Mouse (Mus musculus) erythroid progenitor cell, adult 5-6 weeks (primary cell): Measurements from ENCODE around the gene Tcap. TPM values are rescaled to one million over a fixed set of nuclear protein-coding genes. Genes with fewer than 3 reads are reported as not detected.

ENCODE experiments used
- ATAC-seq: replicated peaks from 2 replicates; pipeline ENCODE4 v1.8.0; 2016; ENCODE audit warnings: moderate number of reproducible peaks, mild to moderate bottlenecking, moderate TSS enrichment, inconsistent platforms; ENCODE audit not compliant: poor library complexity, low FRiP score, severe bottlenecking
- total RNA-seq, 2 experiments: library from RNA; stranded (forward) in 1 of 2; stranded (reverse) in 1 of 2; fragments of 150-400 nt in 1 of 2; fragments of 186-747, 209-891 nt in 1 of 2; gene quantifications; 2 replicates each; pipeline versions ENCODE4 v1.2.3 to v1.2.4; 2015 to 2017; ENCODE audit warnings: low replicate concordance in 2 of 2

The Tcap gene
- total RNA-seq, 2 experiments from 2014 or later: not detected

DNA sequence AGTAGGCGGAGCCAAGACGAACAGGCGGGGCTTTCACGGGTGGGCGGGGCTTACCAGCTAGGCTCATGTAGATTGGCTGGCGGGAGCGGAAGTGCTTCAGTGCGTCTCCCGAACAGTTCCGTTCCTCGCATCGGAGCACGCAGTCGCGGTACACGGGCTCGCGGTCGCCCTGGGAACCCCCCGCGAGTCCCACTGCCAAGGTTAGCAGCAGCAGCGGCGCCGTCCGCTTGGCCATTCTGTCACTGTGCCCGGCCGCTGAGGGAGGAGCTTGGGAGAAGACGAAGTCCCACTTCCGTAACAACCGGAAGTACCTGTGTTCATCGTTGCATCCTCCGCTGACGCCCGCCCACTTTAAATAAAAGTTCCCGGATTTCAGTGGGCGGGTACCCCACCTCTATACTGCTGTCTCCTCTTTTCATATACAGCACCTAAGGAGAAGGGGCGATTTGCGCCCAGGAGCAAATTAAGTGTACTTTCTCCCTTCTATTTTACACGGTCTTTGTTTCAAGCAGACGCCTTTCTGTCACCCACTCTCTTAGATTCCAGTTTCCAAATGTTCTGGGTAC, 16.6 kb downstream of the Tcap start, which contains the start of gene Pgap3:
Pgap3 (minus strand) TSS at position 330 of the 566 bp plus-strand sequence.
- ATAC-seq: peak; percentile 91

GRCm38 (mm10) chr11:98400816-98401215, 17.2 kb downstream of the Tcap start:
- ATAC-seq: no peak

DNA sequence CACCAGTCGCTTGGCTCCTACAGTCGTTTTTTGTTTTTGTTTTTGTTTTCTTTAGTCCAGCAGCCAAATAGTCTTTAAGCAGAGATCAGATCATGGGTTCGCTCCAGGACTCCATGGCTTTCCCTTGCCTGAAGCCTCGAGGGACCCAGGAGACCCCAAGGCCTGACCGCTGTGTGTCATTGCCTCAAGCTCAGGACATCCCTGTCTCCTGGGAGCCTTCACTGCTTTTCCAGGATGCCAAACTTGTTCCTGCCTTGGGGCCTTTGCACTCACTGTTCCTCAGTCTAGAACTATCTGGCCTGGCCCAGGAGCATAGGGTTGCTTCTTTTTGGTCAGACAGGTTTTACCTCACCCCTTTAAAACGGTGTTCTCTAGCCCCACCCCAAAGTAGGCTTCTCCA, 23.0 kb downstream of the Tcap start:
- no peak for ATAC-seq

GRCm38 (mm10) chr11:98408872-98409271, 25.3 kb downstream of the Tcap start:
- ATAC-seq: no peak

- ATAC-seq: no peak
These were observed 25.8 kb downstream of the Tcap start for GRCm38 (mm10) chr11:98409341-98409822.

- no peak for ATAC-seq
These were observed 28.7 kb downstream of the Tcap start, which contains the start of gene Erbb2 for GRCm38 (mm10) chr11:98412273-98412796. Gene Erbb2 (plus strand): TSS chr11:98412470.

- ATAC-seq: no peak
These were observed 29.2 kb downstream of the Tcap start for GRCm38 (mm10) chr11:98412797-98413301.

- no peak for ATAC-seq
These were observed 30.1 kb downstream of the Tcap start for GRCm38 (mm10) chr11:98413731-98414130.

- ATAC-seq: no peak
These were observed 30.6 kb downstream of the Tcap start for GRCm38 (mm10) chr11:98414162-98414561.

GRCm38 (mm10) chr11:98417074-98417473, 33.5 kb downstream of the Tcap start:
- ATAC-seq: no peak

DNA sequence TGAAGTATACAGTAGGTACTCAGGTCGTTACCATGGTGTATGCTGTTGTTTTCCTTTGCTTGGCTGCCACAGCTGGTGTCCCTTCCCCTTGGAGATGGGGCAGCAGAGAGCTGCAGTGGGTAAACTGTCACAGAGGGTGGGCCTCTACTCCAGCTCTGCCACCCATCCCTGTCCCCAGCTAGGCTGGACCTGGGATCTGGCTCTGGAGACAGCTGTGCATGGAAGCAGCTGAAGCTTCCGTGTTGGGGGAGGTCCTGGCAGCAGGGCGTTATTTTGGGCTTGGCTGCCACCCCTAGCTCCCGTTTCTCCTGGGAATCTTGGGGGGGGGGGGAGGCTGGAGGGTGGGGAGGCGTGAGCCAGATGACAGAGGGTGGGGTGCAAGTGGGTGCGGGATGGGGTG, 34.7 kb downstream of the Tcap start:
- ATAC-seq: no peak

- ATAC-seq: no peak
These were observed 35.4 kb downstream of the Tcap start for GRCm38 (mm10) chr11:98418939-98419547.

- ATAC-seq: no peak
These were observed 43.0 kb downstream of the Tcap start for GRCm38 (mm10) chr11:98426592-98426991.

GRCm38 (mm10) chr11:98428436-98428835, 44.8 kb downstream of the Tcap start:
- no peak for ATAC-seq

DNA sequence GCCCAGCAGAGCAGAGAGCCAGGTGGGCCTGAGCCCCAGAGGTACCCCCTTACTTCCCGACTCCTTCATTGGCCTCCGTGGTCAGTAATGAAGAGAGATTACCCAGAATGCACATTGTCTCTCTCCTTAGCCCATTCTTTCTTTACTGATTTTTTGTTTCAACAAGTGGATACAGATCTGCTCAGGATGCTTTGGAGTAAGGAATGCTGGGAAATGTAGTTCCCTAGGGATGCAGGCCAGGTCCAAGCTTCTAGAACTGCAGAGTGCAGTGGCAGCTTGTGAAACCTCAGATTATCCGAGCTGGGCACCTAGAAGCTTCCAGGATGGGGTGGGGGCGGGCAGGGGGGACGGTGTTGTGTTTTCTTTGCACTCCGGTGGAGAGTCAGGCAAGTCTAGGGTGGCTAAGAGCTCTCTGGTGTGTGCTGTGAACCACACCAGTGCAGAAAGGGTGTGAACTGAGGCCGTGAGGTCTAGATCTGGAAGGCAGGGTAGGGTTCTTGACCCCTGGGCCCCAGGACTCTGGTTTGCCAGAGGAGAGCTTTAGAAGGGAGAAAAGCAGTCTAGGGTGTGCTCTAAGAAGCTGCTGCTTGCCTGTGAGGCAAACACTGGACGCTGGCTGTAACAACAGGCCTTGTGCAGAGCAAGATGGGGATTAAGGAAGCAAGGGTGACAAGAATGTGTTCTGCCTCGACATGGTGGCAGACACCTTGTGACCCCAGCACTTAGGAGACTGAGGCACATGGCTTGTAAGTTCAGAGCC, 48.3 kb downstream of the Tcap start:
- no peak for ATAC-seq

Other genes starting within 250 kb of the Tcap start
- gene Fbxl20, start 233.4 kb upstream of the Tcap start, total RNA-seq (2015; ENCODE audit: low replicate concordance): 8.6 and 13.4 TPM in 2 replicates
- 1.4 and 7.7 TPM in 2 replicates for gene Fbxl20, start 233.4 kb upstream of the Tcap start, total RNA-seq (2017; ENCODE audit: low replicate concordance)
- 46.9 and 62.9 TPM in 2 replicates for gene Med1, start 190.5 kb upstream of the Tcap start, total RNA-seq (2015; ENCODE audit: low replicate concordance)
- 29.0 and 35.2 TPM in 2 replicates for gene Med1, start 190.5 kb upstream of the Tcap start, total RNA-seq (2017; ENCODE audit: low replicate concordance)
- 58.0 and 63.3 TPM in 2 replicates for gene Cdk12, start 180.8 kb upstream of the Tcap start, total RNA-seq (2015; ENCODE audit: low replicate concordance)
- 61.8 and 66.0 TPM in 2 replicates for gene Cdk12, start 180.8 kb upstream of the Tcap start, total RNA-seq (2017; ENCODE audit: low replicate concordance)
- not detected in 2 replicates for gene Neurod2, start 54.2 kb upstream of the Tcap start, total RNA-seq (2015; ENCODE audit: low replicate concordance)
- gene Neurod2, start 54.2 kb upstream of the Tcap start, total RNA-seq (2017; ENCODE audit: low replicate concordance): not detected in 2 replicates
- not detected in 2 replicates for gene Ppp1r1b, start 35.4 kb upstream of the Tcap start, total RNA-seq (2015; ENCODE audit: low replicate concordance)
- not detected in 2 replicates for gene Ppp1r1b, start 35.4 kb upstream of the Tcap start, total RNA-seq (2017; ENCODE audit: low replicate concordance)
- gene Stard3, start 25.4 kb upstream of the Tcap start, total RNA-seq (2015; ENCODE audit: low replicate concordance): 4.6 and 8.3 TPM in 2 replicates
- 5.6 and 7.6 TPM in 2 replicates for gene Stard3, start 25.4 kb upstream of the Tcap start, total RNA-seq (2017; ENCODE audit: low replicate concordance)
- gene Pnmt, start 2.6 kb downstream of the Tcap start, total RNA-seq (2015; ENCODE audit: low replicate concordance): not detected in 2 replicates
- not detected in 2 replicates for gene Pnmt, start 2.6 kb downstream of the Tcap start, total RNA-seq (2017; ENCODE audit: low replicate concordance)
- 2.2 and 3.4 TPM in 2 replicates for gene Pgap3, start 16.7 kb downstream of the Tcap start, total RNA-seq (2015; ENCODE audit: low replicate concordance)
- gene Pgap3, start 16.7 kb downstream of the Tcap start, total RNA-seq (2017; ENCODE audit: low replicate concordance): 1.3 and 2.4 TPM in 2 replicates
- not detected in 2 replicates for gene Erbb2, start 28.7 kb downstream of the Tcap start, total RNA-seq (2015; ENCODE audit: low replicate concordance)
- gene Erbb2, start 28.7 kb downstream of the Tcap start, total RNA-seq (2017; ENCODE audit: low replicate concordance): 0.39 TPM in 1 of 2 replicates, not detected in the other
- 8.8 and 10.8 TPM in 2 replicates for gene Mien1, start 55.2 kb downstream of the Tcap start, total RNA-seq (2015; ENCODE audit: low replicate concordance)
- gene Mien1, start 55.2 kb downstream of the Tcap start, total RNA-seq (2017; ENCODE audit: low replicate concordance): 5.3 and 6.3 TPM in 2 replicates
- 2.5 and 4.2 TPM in 2 replicates for gene Grb7, start 62.6 kb downstream of the Tcap start, total RNA-seq (2015; ENCODE audit: low replicate concordance)
- gene Grb7, start 62.6 kb downstream of the Tcap start, total RNA-seq (2017; ENCODE audit: low replicate concordance): 0.61 TPM in 1 of 2 replicates, not detected in the other
- gene Ikzf3, start 162.2 kb downstream of the Tcap start, total RNA-seq (2015; ENCODE audit: low replicate concordance): 19.5 and 21.0 TPM in 2 replicates
- gene Ikzf3, start 162.2 kb downstream of the Tcap start, total RNA-seq (2017; ENCODE audit: low replicate concordance): 5.4 and 6.7 TPM in 2 replicates
- 7.5 and 8.3 TPM in 2 replicates for gene Zpbp2, start 167.3 kb downstream of the Tcap start, total RNA-seq (2015; ENCODE audit: low replicate concordance)
- gene Zpbp2, start 167.3 kb downstream of the Tcap start, total RNA-seq (2017; ENCODE audit: low replicate concordance): 3.1 and 13.2 TPM in 2 replicates
- gene Ormdl3, start 203.6 kb downstream of the Tcap start, total RNA-seq (2015; ENCODE audit: low replicate concordance): 54.5 and 58.4 TPM in 2 replicates
- gene Ormdl3, start 203.6 kb downstream of the Tcap start, total RNA-seq (2017; ENCODE audit: low replicate concordance): 68.6 and 79.1 TPM in 2 replicates
- not detected in 2 replicates for gene Lrrc3c, start 214.5 kb downstream of the Tcap start, total RNA-seq (2015; ENCODE audit: low replicate concordance)
- not detected in 2 replicates for gene Lrrc3c, start 214.5 kb downstream of the Tcap start, total RNA-seq (2017; ENCODE audit: low replicate concordance)
- 5.4 TPM in 1 of 2 replicates, not detected in the other for gene Gm12355, start 241.8 kb downstream of the Tcap start, total RNA-seq (2015; ENCODE audit: low replicate concordance)
- 1.1 and 3.9 TPM in 2 replicates for gene Gm12355, start 241.8 kb downstream of the Tcap start, total RNA-seq (2017; ENCODE audit: low replicate concordance)
- gene Gsdma3, start 242.5 kb downstream of the Tcap start, total RNA-seq (2015; ENCODE audit: low replicate concordance): not detected in 2 replicates
- gene Gsdma3, start 242.5 kb downstream of the Tcap start, total RNA-seq (2017; ENCODE audit: low replicate concordance): not detected in 2 replicates